Mouse (Mus musculus) right cerebral cortex, postnatal 14 days (tissue): Measurements from ENCODE around the gene Gjd3.
A peak's percentile ranks its signal among the peaks of the same experiment; 100 is the strongest.
"Not testable (repeated sequence)": the region's sequence is repeated elsewhere in the genome, so short reads cannot be mapped to it uniquely, and the experiment has no call there.

Source experiments
- DNase-seq: peaks from one replicate; pipeline ENCODE4 v3.0.0; 2022

The Gjd3 gene

GRCm38 (mm10) chr11:98943741-98944461 lies 38.9 kb downstream of the Gjd3 start:
- no peak for DNase-seq

GRCm38 (mm10) chr11:98942923-98943641 lies 39.7 kb downstream of the Gjd3 start:
- no peak for DNase-seq

- DNase-seq = no peak
Measured at GRCm38 (mm10) chr11:98942555-98942922, 40.3 kb downstream of the Gjd3 start.

- DNase-seq = peak; percentile 59
Measured at GRCm38 (mm10) chr11:98941826-98942550, 40.8 kb downstream of the Gjd3 start.

- peak; percentile 85 for DNase-seq
Measured at GRCm38 (mm10) chr11:98941341-98941825, 41.4 kb downstream of the Gjd3 start.

GRCm38 (mm10) chr11:98940776-98941175 lies 42.0 kb downstream of the Gjd3 start:
- no peak for DNase-seq

GRCm38 (mm10) chr11:98939953-98940641 lies 42.7 kb downstream of the Gjd3 start:
- peak; percentile 60 for DNase-seq

GRCm38 (mm10) chr11:98939084-98939952 lies 43.5 kb downstream of the Gjd3 start:
- DNase-seq = no peak

GRCm38 (mm10) chr11:98938701-98939083 lies 44.1 kb downstream of the Gjd3 start:
- no peak for DNase-seq

- DNase-seq = no peak
Measured at GRCm38 (mm10) chr11:98937914-98938694, 44.7 kb downstream of the Gjd3 start.

GRCm38 (mm10) chr11:98937410-98937913 lies 45.4 kb downstream of the Gjd3 start:
- peak; percentile 70 for DNase-seq

GRCm38 (mm10) chr11:98936606-98937409 lies 46.0 kb downstream of the Gjd3 start:
- no peak for DNase-seq

GRCm38 (mm10) chr11:98936170-98936569 lies 46.6 kb downstream of the Gjd3 start:
- DNase-seq = no peak

GRCm38 (mm10) chr11:98935123-98935522 lies 47.7 kb downstream of the Gjd3 start:
- DNase-seq = no peak

- DNase-seq = no peak
Measured at GRCm38 (mm10) chr11:98934367-98934766, 48.4 kb downstream of the Gjd3 start.

- DNase-seq = not testable (repeated sequence)
Measured at GRCm38 (mm10) chr11:98933847-98934246, 49.0 kb downstream of the Gjd3 start.

GRCm38 (mm10) chr11:98933151-98933550 lies 49.7 kb downstream of the Gjd3 start:
- peak; percentile 70 for DNase-seq

GRCm38 (mm10) chr11:98932293-98933091 lies 50.3 kb downstream of the Gjd3 start:
- DNase-seq = no peak
